Comparison of ENCODE assay signal across 8 mouse cellular contexts in genomic region chr15:88854969-88855830, GRCm38 (mm10). TPM values are rescaled to one million over a fixed set of nuclear protein-coding genes. Genes with fewer than 3 reads are reported as not detected.
DNase-seq lines count a peak whose midpoint lies in the region; ATAC-seq and TF ChIP-seq lines count a peak whose summit lies in the region.

No protein-coding gene starts in this region.

- in situ Hi-C loops in Patski (cut with MboI; ENCODE audit: low pct_unique_long_range_greater_than_20kb): no loop called here

- H3K4me3 ChIP-seq in hindbrain, embryonic 10.5 days: no peak overlapping the region
- H3K4me3 ChIP-seq in hindbrain, embryonic 13.5 days: no peak overlapping the region
- no peak overlapping the region for H3K4me3 ChIP-seq in kidney, adult 2 months (ENCODE audit: insufficient read depth, low read depth, low read length)

- 73% methylated on average over 15 of the region's 15 CpGs for WGBS in hindbrain, embryonic 10.5 days
- WGBS in hindbrain, embryonic 13.5 days: 82% methylated on average over 15 of the region's 15 CpGs
- 42% methylated on average over 15 of the region's 15 CpGs for WGBS in kidney, adult 2 months

- DNase-seq in hindbrain, embryonic 10.5 days (ENCODE audit: low spot score): no peak
- no peak for DNase-seq in Patski (ENCODE audit: low read depth, low spot score)
- DNase-seq in kidney, adult 2 months: peak; percentile 69
- DNase-seq in lung, postnatal 36 days: peak; percentile 85
- no peak for DNase-seq in frontal cortex, postnatal 10 days (ENCODE audit: low spot score in 2 of 2)
- no peak for DNase-seq in ovary, postnatal 36 days (ENCODE audit: low spot score)

- TF ChIP-seq POLR2A in kidney, adult 2 months (IDR thresholded peaks at IDR 0.05; ENCODE audit: low read depth, low read length): no peak

- H3K36me3 ChIP-seq in hindbrain, embryonic 10.5 days: no peaks in the 10 kb centered on the region
- no peaks in the 10 kb centered on the region for H3K36me3 ChIP-seq in hindbrain, embryonic 13.5 days
- H3K36me3 ChIP-seq in kidney, adult 2 months (ENCODE audit: control insufficient read depth, insufficient read depth, low read length): no peaks in the 10 kb centered on the region

- no peaks in the 10 kb centered on the region for H3K27me3 ChIP-seq in hindbrain, embryonic 10.5 days (ENCODE audit: insufficient read depth, poor library complexity, severe bottlenecking)
- H3K27me3 ChIP-seq in hindbrain, embryonic 13.5 days: no peaks in the 10 kb centered on the region
- no peaks in the 10 kb centered on the region for H3K27me3 ChIP-seq in Patski
- H3K27me3 ChIP-seq in kidney, adult 2 months (replicated peaks; ENCODE audit: control insufficient read depth, insufficient read depth, low read length): no peaks in the 10 kb centered on the region

- peak overlapping the region; percentile 70 for H3K27ac ChIP-seq in hindbrain, embryonic 10.5 days
- no peak overlapping the region for H3K27ac ChIP-seq in hindbrain, embryonic 13.5 days
- H3K27ac ChIP-seq in kidney, adult 2 months (ENCODE audit: insufficient read depth, low read depth, low read length): peak overlapping the region; percentile 83

- no peak overlapping the region for H3K4me2 ChIP-seq in hindbrain, embryonic 13.5 days

- POLR2A ChIA-PET in Patski (lab: Charles Lee): interaction anchor here (0.6 to 3.9 kb wide), 8 partner anchors 8 to 25 kb away, joined by 3 to 29 read pairs (median 3); no protein-coding TSS in a partner anchor

- no peak for TF ChIP-seq CTCF in Patski (IDR thresholded peaks at IDR 0.05)
- TF ChIP-seq CTCF in kidney, adult 2 months (conservative IDR thresholded peaks at IDR 0.05; ENCODE audit: insufficient read depth, insufficient read length, low read depth, low read length): no peak

- ATAC-seq in hindbrain, embryonic 13.5 days (ENCODE audit: low FRiP score): no peak
- peak; percentile 6 for ATAC-seq in Patski
- ATAC-seq in megakaryocyte-erythroid progenitor cell, adult 5-6 weeks (replicated peaks; ENCODE audit: low FRiP score, low TSS enrichment, poor library complexity, severe bottlenecking): no peak

- H3K9ac ChIP-seq in hindbrain, embryonic 13.5 days: no peak overlapping the region

- peaks cover 52% of the 10 kb centered on the region for H3K4me1 ChIP-seq in hindbrain, embryonic 10.5 days (replicated peaks)
- peaks cover 17% of the 10 kb centered on the region for H3K4me1 ChIP-seq in hindbrain, embryonic 13.5 days (replicated peaks)
- peaks cover 52% of the 10 kb centered on the region for H3K4me1 ChIP-seq in kidney, adult 2 months (ENCODE audit: control insufficient read depth, insufficient read depth, low read length)

- CTCF ChIA-PET in Patski (lab: Charles Lee): interaction anchor here (1.1 to 1.5 kb wide), 4 partner anchors 24 to 67 kb away, joined by 3 to 5 read pairs (median 3); no protein-coding TSS in a partner anchor

- H3K9me3 ChIP-seq in hindbrain, embryonic 10.5 days: no peaks in the 10 kb centered on the region
- H3K9me3 ChIP-seq in hindbrain, embryonic 13.5 days: no peaks in the 10 kb centered on the region

RNA-seq across cellular contexts. Expression of gene Pim3, which starts 6.8 kb away (rescaled TPM):
- polyA plus RNA-seq in hindbrain, embryonic 10.5 days (2016; fragmentation: Nextera tagmentation; extraction: Ambion mirVana): 41.3 and 48.3 TPM in 2 replicates
- polyA plus RNA-seq in hindbrain, embryonic 13.5 days (2015; fragmentation: Nextera tagmentation; extraction: Ambion mirVana): 45.6 and 47.2 TPM in 2 replicates
- 149 TPM for polyA plus RNA-seq in Patski (2021)
- 78.5 and 85.8 TPM in 2 replicates for polyA plus RNA-seq in kidney, adult 2 months (2012; rRNA removed)
- total RNA-seq in megakaryocyte-erythroid progenitor cell, adult 5-6 weeks (2014; fragmentation: Nextera tagmentation): 5.1 and 6.4 TPM in 2 replicates
- total RNA-seq in megakaryocyte-erythroid progenitor cell, adult 5-6 weeks (2017): 5.5 and 12.5 TPM in 2 replicates

RNA-seq across cellular contexts. Expression of gene Creld2, which starts 35.8 kb away (rescaled TPM):
- 88.5 and 106 TPM in 2 replicates for polyA plus RNA-seq in hindbrain, embryonic 10.5 days (2016; fragmentation: Nextera tagmentation; extraction: Ambion mirVana)
- polyA plus RNA-seq in hindbrain, embryonic 13.5 days (2015; fragmentation: Nextera tagmentation; extraction: Ambion mirVana): 57.1 and 60.0 TPM in 2 replicates
- polyA plus RNA-seq in Patski (2021): 90.6 TPM
- 27.3 and 30.4 TPM in 2 replicates for polyA plus RNA-seq in kidney, adult 2 months (2012; rRNA removed)
- 24.8 and 29.7 TPM in 2 replicates for total RNA-seq in megakaryocyte-erythroid progenitor cell, adult 5-6 weeks (2014; fragmentation: Nextera tagmentation)
- total RNA-seq in megakaryocyte-erythroid progenitor cell, adult 5-6 weeks (2017): 47.8 and 50.9 TPM in 2 replicates

RNA-seq across cellular contexts. Expression of gene Alg12, which starts 36.1 kb away (rescaled TPM):
- polyA plus RNA-seq in hindbrain, embryonic 10.5 days (2016; fragmentation: Nextera tagmentation; extraction: Ambion mirVana): 11.7 and 12.2 TPM in 2 replicates
- polyA plus RNA-seq in hindbrain, embryonic 13.5 days (2015; fragmentation: Nextera tagmentation; extraction: Ambion mirVana): 8.1 and 8.7 TPM in 2 replicates
- 20.5 TPM for polyA plus RNA-seq in Patski (2021)
- 18.1 and 21.3 TPM in 2 replicates for polyA plus RNA-seq in kidney, adult 2 months (2012; rRNA removed)
- total RNA-seq in megakaryocyte-erythroid progenitor cell, adult 5-6 weeks (2014; fragmentation: Nextera tagmentation): 2.8 and 8.3 TPM in 2 replicates
- 3.3 and 5.2 TPM in 2 replicates for total RNA-seq in megakaryocyte-erythroid progenitor cell, adult 5-6 weeks (2017)

Comparison
In these comparisons a context has a peak if more than half of its experiments do, and no peak if none do; other contexts are left out.
1. DNase-seq: peak in kidney, adult 2 months (single experiment) and lung, postnatal 36 days (single experiment); none in hindbrain, embryonic 10.5 days (single experiment), Patski (single experiment), frontal cortex, postnatal 10 days (0 of 2) and ovary, postnatal 36 days (single experiment).